Mouse (Mus musculus) adrenal gland, postnatal 4 days (tissue): Measurements from ENCODE around the gene Rdx. TPM values are rescaled to one million over a fixed set of nuclear protein-coding genes. Genes with fewer than 3 reads are reported as not detected.

Source experiments
- DNase-seq, 2 experiments: peaks; one replicate each; pipeline ENCODE4 v3.0.0; 2021 to 2022; ENCODE audit warnings: low spot score in 2 of 2, mixed read lengths in 2 of 2
- microRNA-seq: library from miRNA; unstranded; fragments of <30 nt; microRNA quantifications from one replicate; pipeline ENCODE4 v1.2.0, GENCODE M21; 2021
- total RNA-seq, 2 experiments: library from RNA; stranded (reverse); gene quantifications; 2 replicates each; pipeline ENCODE4 v1.2.3; 2021

Gene Rdx
- total RNA-seq, 2 experiments from 2014 or later = 133 to 137 TPM

- DNase-seq = no peak
These were observed 57.2 kb downstream of the Rdx start for GRCm38 (mm10) chr9:52104225-52104615.

DNA sequence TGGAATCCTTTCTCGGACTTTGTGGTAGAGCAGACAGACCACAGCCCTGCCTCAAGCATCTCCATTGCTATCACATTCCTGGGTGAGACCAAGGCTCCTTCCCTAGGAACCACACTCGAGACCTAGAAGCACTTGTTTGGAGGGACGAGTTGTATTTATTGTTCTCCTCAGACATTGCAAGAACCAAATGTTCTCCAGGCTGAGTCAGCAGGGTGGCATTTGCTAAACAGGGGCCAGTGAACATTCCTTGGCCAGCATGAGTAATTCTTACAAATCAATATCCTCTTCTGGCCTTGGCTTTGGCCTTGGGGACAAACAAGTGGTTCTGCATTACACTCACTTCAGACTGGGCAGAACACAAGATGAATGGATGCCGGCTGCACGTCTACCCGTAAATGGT is 58.5 kb downstream of the Rdx start:
- peak in 1 of 2 experiments; percentile 7 for DNase-seq

DNA sequence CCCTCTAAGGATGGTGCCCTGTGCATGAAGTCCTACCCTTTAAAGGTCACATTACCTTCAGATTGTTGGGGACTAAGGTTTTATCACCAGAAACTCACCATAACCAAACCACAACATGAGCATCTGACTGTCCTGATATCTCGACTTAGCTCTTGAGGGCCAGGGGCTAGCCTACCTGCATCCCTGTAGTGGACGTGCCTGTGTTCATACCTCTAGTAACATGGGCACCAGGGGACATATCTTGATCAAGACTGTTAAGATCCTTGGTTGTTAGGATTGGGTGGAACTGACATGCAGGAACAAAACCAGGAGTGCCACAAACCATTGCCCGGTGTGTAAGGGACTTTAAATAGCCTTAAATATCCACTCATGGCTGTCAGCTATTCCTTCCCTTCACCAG is 60.2 kb downstream of the Rdx start:
- no peak for DNase-seq

GRCm38 (mm10) chr9:52110738-52111137 is 63.8 kb downstream of the Rdx start:
- no peak for DNase-seq

DNA sequence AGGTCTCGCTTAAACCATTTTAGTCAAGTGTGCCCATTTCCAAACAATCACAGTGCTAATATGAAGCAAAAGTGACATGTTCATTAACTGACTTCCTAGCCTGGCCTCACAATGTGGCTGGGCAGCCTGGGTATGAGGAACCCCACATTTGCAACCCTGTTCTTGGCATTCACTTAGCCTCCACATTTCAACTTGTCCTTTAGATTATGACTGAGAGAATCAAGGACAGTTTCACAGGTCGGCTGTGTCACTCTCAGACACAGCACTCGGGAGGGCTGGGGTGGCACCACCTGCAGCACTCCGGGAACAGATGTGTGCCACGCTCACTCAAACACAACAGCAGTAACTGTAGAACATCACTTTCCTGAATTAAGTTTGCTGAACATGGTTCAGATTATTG is 66.1 kb downstream of the Rdx start:
- no peak for DNase-seq

GRCm38 (mm10) chr9:52119212-52119611 is 72.2 kb downstream of the Rdx start:
- no peak for DNase-seq

GRCm38 (mm10) chr9:52125225-52125624 is 78.3 kb downstream of the Rdx start:
- no peak for DNase-seq

DNA sequence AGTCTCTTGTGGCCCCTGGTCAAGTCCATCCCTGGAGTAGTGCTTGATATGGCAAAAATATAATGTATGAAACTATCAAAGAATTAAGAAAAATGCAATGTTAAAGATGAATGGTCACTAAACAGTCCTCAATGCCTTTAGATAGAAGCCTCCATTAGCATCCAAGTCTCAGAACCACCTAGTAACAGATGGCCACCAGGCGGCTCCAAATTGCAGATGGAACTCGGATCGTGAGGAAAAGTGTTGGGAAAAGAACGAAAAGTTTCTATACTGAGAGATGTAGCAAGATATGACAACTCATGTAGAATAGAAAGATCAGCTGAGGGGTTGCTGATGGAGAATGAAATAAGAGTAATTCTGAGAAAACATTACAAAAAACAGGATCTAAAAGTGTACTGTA is 83.4 kb downstream of the Rdx start:
- DNase-seq = no peak

DNA sequence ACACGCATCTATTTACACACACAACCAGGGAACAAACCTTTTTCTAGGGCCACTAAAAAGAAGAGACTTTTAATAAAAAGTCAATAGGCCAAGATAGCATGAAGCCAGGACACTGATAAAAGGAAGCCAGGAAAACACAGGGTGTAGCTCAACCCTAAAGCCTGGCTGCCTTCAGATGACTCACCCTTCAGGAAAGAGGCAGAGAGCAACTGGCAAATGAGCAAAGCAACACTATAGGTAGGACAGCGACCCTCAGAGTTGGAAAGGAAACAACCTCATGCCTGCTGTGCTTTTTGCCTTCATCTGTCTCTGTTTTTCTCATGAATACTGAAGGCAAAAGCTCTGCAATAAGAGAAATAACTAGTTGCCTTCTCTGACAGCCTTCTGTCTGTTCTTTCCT is 85.8 kb downstream of the Rdx start:
- no peak for DNase-seq

Small RNA genes within 50 kb of the gene (microRNA-seq; reads per million reads assigned to microRNA genes)
- gene Gm27686 = not detected
- gene Mir6244 = not detected

Other genes with a start within 250 kb of the Rdx start
- 100 to 1,000 TPM; 853 to 953 TPM for gene Fdx1, start 83.6 kb upstream of the Rdx start, total RNA-seq
- 10 to 100 TPM; 19.8 to 21.2 TPM for gene Zc3h12c, start 121.4 kb downstream of the Rdx start, total RNA-seq